Mouse (Mus musculus) G1E (cell line): Measurements from ENCODE around the gene Exoc6.

ENCODE experiments used
- CTCF ChIP-seq: IDR thresholded peaks from 2 replicates; pipeline ENCODE4 v1.5.1; 2012; ENCODE audit warnings: low read depth, low read length, inconsistent platforms, mixed read lengths
- GATA1 ChIP-seq: IDR thresholded peaks from 2 replicates; pipeline ENCODE4 v1.6.1; 2012; ENCODE audit warnings: borderline replicate concordance, low read length, inconsistent platforms, mixed read lengths
- GATA2 ChIP-seq: IDR thresholded peaks from 2 replicates; pipeline ENCODE4 v1.6.1; 2012; ENCODE audit warnings: low read depth, low read length, inconsistent platforms, borderline replicate concordance
- POLR2AphosphoS5 ChIP-seq: IDR thresholded peaks from 2 replicates; pipeline ENCODE4 v1.6.1; 2012; ENCODE audit warnings: low read depth, low read length, inconsistent platforms; ENCODE audit not compliant: insufficient replicate concordance

GRCm38 (mm10) chr19:37530601-37531000, 19.6 kb upstream of the Exoc6 start:
- no peak for TF ChIP-seq POLR2AphosphoS5
- TF ChIP-seq GATA1: no peak
- no peak; the same call in 1 of the 2 replicates for TF ChIP-seq CTCF
- TF ChIP-seq GATA2: no peak
